Mouse (Mus musculus) ES-Bruce4 (cell line): ENCODE results near the gene Kif1a.

ENCODE experiments used
- CTCF ChIP-seq: IDR thresholded peaks from one replicate; pipeline ENCODE4 v1.8.1; 2011; ENCODE audit warnings: low read depth, low read length
- EP300 ChIP-seq: IDR thresholded peaks from 2 replicates; pipeline ENCODE4 v1.6.1; 2011; ENCODE audit warnings: low read depth, low read length; ENCODE audit not compliant: insufficient read depth
- POLR2A ChIP-seq: IDR thresholded peaks from one replicate; pipeline ENCODE4 v1.8.1; 2011; ENCODE audit warnings: low read length; ENCODE audit not compliant: insufficient read depth

- TF ChIP-seq CTCF (no peak), EP300 (no peak), POLR2A (no peak)
Measured at GRCm38 (mm10) chr1:93018716-93019115, 83.0 kb downstream of the Kif1a start.
